In the genomic region with DNA sequence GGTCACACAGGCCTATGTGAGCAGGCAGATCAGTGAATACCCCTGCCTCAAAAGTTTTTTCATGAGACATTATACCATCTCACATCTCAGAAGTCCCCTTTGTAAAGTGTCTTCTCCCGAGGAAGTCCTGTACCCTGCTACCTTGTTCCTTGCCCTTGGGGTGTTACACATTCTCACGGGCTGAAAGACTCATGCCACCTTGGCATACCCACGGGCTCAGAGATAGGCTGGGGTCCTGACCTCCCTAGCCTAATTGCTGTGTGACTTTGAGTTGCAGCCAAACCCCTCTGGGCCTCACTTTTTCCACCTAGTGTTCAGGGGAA, we compare ENCODE assay signal across 8 mouse cellular contexts. TPM values are rescaled to one million over a fixed set of nuclear protein-coding genes. Genes with fewer than 3 reads are reported as not detected.
DNase-seq lines count a peak whose midpoint lies in the region; ATAC-seq and TF ChIP-seq lines count a peak whose summit lies in the region.

No protein-coding gene starts in this region.

- no peaks in the 10 kb centered on the region for H3K4me1 ChIP-seq in lung, embryonic 14.5 days (ENCODE audit: insufficient read depth)
- peaks cover 3% of the 10 kb centered on the region for H3K4me1 ChIP-seq in embryonic fibroblast, embryonic 13.5 days (ENCODE audit: control insufficient read depth, insufficient read depth, low read length)
- peaks cover 35% of the 10 kb centered on the region for H3K4me1 ChIP-seq in limb, embryonic 10.5 days
- 0 out of 2 replicates have a peak, but pooled peaks cover 3% of the 10 kb centered on the region for H3K4me1 ChIP-seq in neural tube, embryonic 14.5 days (ENCODE audit: control insufficient read depth, insufficient read depth, low read length)

- H3K4me3 ChIP-seq in lung, embryonic 14.5 days (ENCODE audit: low read depth, low read length), result peak overlapping the region; percentile 66
- H3K4me3 ChIP-seq in embryonic fibroblast, embryonic 13.5 days (ENCODE audit: insufficient read depth, low read length), result peak overlapping the region; percentile 23
- H3K4me3 ChIP-seq in limb, embryonic 10.5 days, result peak overlapping the region; percentile 85
- peak overlapping the region; percentile 62 for H3K4me3 ChIP-seq in neural tube, embryonic 14.5 days (ENCODE audit: low read depth, low read length)

- H3K9ac ChIP-seq in lung, embryonic 14.5 days, result peak overlapping the region; percentile 80
- H3K9ac ChIP-seq in neural tube, embryonic 14.5 days (replicated peaks; ENCODE audit: low read depth, low read length), result peak overlapping the region; percentile 86

- H3K4me2 ChIP-seq in lung, embryonic 14.5 days, result peak overlapping the region; percentile 88
- H3K4me2 ChIP-seq in neural tube, embryonic 14.5 days (ENCODE audit: low read depth, low read length), result peak overlapping the region; percentile 87

- no peak for DNase-seq in lung, embryonic 14.5 days
- no peak for DNase-seq in lung, adult 18-20 months
- DNase-seq in limb, embryonic 10.5 days (ENCODE audit: low spot score), result no peak
- no peak for DNase-seq in urinary bladder, postnatal 25 days (ENCODE audit: low spot score)
- DNase-seq in left cerebral cortex, postnatal 36 days (ENCODE audit: low spot score in 2 of 2), result no peak

- ATAC-seq in lung, embryonic 14.5 days (ENCODE audit: insufficient read depth), result peak; percentile 4; the same call in 1 of the 2 replicates
- ATAC-seq in neural tube, embryonic 14.5 days (ENCODE audit: low read depth), result no peak
- ATAC-seq in granulocyte monocyte progenitor cell, adult 5-6 weeks (replicated peaks; ENCODE audit: poor library complexity, severe bottlenecking), result no peak

- no peaks in the 10 kb centered on the region for H3K36me3 ChIP-seq in lung, embryonic 14.5 days (ENCODE audit: insufficient read depth)
- no peaks in the 10 kb centered on the region for H3K36me3 ChIP-seq in limb, embryonic 10.5 days
- H3K36me3 ChIP-seq in neural tube, embryonic 14.5 days (ENCODE audit: control insufficient read depth, insufficient read depth, low read length), result no peaks in the 10 kb centered on the region

- intact Hi-C loops in left cerebral cortex, postnatal 36 days (cut with DNase I), result no loop called here

- H3K9me3 ChIP-seq in lung, embryonic 14.5 days (ENCODE audit: low read depth, low read length), result no peaks in the 10 kb centered on the region
- no peaks in the 10 kb centered on the region for H3K9me3 ChIP-seq in limb, embryonic 10.5 days (replicated peaks)
- no peaks in the 10 kb centered on the region for H3K9me3 ChIP-seq in neural tube, embryonic 14.5 days (ENCODE audit: control insufficient read depth, low read length)

- TF ChIP-seq CTCF in lung, embryonic 14.5 days (IDR thresholded peaks at IDR 0.05; ENCODE audit: low read depth), result no peak
- no peak for TF ChIP-seq CTCF in embryonic fibroblast, embryonic 13.5 days (IDR thresholded peaks at IDR 0.05; ENCODE audit: borderline replicate concordance, insufficient read depth, low read length)

- H3K27me3 ChIP-seq in lung, embryonic 14.5 days (ENCODE audit: insufficient read depth, low read length), result no peaks in the 10 kb centered on the region
- H3K27me3 ChIP-seq in limb, embryonic 10.5 days (ENCODE audit: low read depth, poor library complexity, severe bottlenecking), result peaks cover 8% of the 10 kb centered on the region
- no peaks in the 10 kb centered on the region for H3K27me3 ChIP-seq in neural tube, embryonic 14.5 days (ENCODE audit: control insufficient read depth, insufficient read depth, low read length)

- 25% methylated on average over 3 of the region's 3 CpGs for WGBS in lung, embryonic 14.5 days
- WGBS in limb, embryonic 10.5 days, result 36% methylated on average over 3 of the region's 3 CpGs
- WGBS in neural tube, embryonic 14.5 days, result 35% methylated on average over 3 of the region's 3 CpGs

- no peak overlapping the region for H3K27ac ChIP-seq in lung, embryonic 14.5 days (ENCODE audit: low read depth)
- no peak overlapping the region for H3K27ac ChIP-seq in embryonic fibroblast, embryonic 13.5 days (ENCODE audit: insufficient read depth, low read length)
- H3K27ac ChIP-seq in limb, embryonic 10.5 days, result peak overlapping the region; percentile 95
- 0 out of 2 replicates have a peak overlapping the region, but pooled peaks have one; percentile 34 for H3K27ac ChIP-seq in neural tube, embryonic 14.5 days (ENCODE audit: low read depth, low read length)

- no peak for TF ChIP-seq POLR2A in embryonic fibroblast, embryonic 13.5 days (IDR thresholded peaks at IDR 0.05; ENCODE audit: low read depth, low read length)

RNA-seq across cellular contexts. Expression of gene Nr4a1, which starts 0.5 kb away (rescaled TPM):
- polyA plus RNA-seq in lung, embryonic 14.5 days (2014; fragmentation: Nextera tagmentation; extraction: Ambion mirVana), result 8.8 TPM in 2 replicates
- polyA plus RNA-seq in embryonic fibroblast, embryonic 13.5 days (2011; ENCODE audit: insufficient read length, low read depth, missing spikeins), result 60.9 and 68.2 TPM in 2 replicates
- polyA plus RNA-seq in limb, embryonic 10.5 days (2016; fragmentation: Nextera tagmentation; extraction: Ambion mirVana), result 4.1 and 7.1 TPM in 2 replicates
- 4.8 and 5.3 TPM in 2 replicates for polyA plus RNA-seq in neural tube, embryonic 14.5 days (2014; fragmentation: Nextera tagmentation; extraction: Ambion mirVana)
- total RNA-seq in left cerebral cortex, postnatal 36 days (2021), result 100 to 1,000 TPM in 1 of 2 experiments, 10 to 100 TPM in 1; 60.5 to 156 TPM
- 1.4 and 4.0 TPM in 2 replicates for total RNA-seq in granulocyte monocyte progenitor cell, adult 5-6 weeks (2014; fragmentation: Nextera tagmentation)
- 2.4 and 4.1 TPM in 2 replicates for total RNA-seq in granulocyte monocyte progenitor cell, adult 5-6 weeks (2017)

RNA-seq across cellular contexts. Expression of gene Grasp, which starts 29.5 kb away (rescaled TPM):
- polyA plus RNA-seq in lung, embryonic 14.5 days (2014; fragmentation: Nextera tagmentation; extraction: Ambion mirVana), result 7.8 and 10.4 TPM in 2 replicates
- 9.0 and 9.3 TPM in 2 replicates for polyA plus RNA-seq in embryonic fibroblast, embryonic 13.5 days (2011; ENCODE audit: insufficient read length, low read depth, missing spikeins)
- polyA plus RNA-seq in limb, embryonic 10.5 days (2016; fragmentation: Nextera tagmentation; extraction: Ambion mirVana), result 5.4 and 6.9 TPM in 2 replicates
- 1.0 and 2.4 TPM in 2 replicates for polyA plus RNA-seq in neural tube, embryonic 14.5 days (2014; fragmentation: Nextera tagmentation; extraction: Ambion mirVana)
- total RNA-seq in left cerebral cortex, postnatal 36 days (2021), result 10 to 100 TPM; 76.3 to 89.5 TPM
- 3.2 and 4.1 TPM in 2 replicates for total RNA-seq in granulocyte monocyte progenitor cell, adult 5-6 weeks (2014; fragmentation: Nextera tagmentation)
- total RNA-seq in granulocyte monocyte progenitor cell, adult 5-6 weeks (2017), result 0.26 and 1.0 TPM in 2 replicates

RNA-seq across cellular contexts. Expression of gene Atg101, which starts 30.5 kb away (rescaled TPM):
- polyA plus RNA-seq in lung, embryonic 14.5 days (2014; fragmentation: Nextera tagmentation; extraction: Ambion mirVana), result 59.1 and 64.7 TPM in 2 replicates
- 20.4 and 21.3 TPM in 2 replicates for polyA plus RNA-seq in embryonic fibroblast, embryonic 13.5 days (2011; ENCODE audit: insufficient read length, low read depth, missing spikeins)
- 92.3 and 97.5 TPM in 2 replicates for polyA plus RNA-seq in limb, embryonic 10.5 days (2016; fragmentation: Nextera tagmentation; extraction: Ambion mirVana)
- polyA plus RNA-seq in neural tube, embryonic 14.5 days (2014; fragmentation: Nextera tagmentation; extraction: Ambion mirVana), result 69.4 and 75.7 TPM in 2 replicates
- 10 to 100 TPM; 43.5 to 45.5 TPM for total RNA-seq in left cerebral cortex, postnatal 36 days (2021)
- total RNA-seq in granulocyte monocyte progenitor cell, adult 5-6 weeks (2014; fragmentation: Nextera tagmentation), result 35.3 and 36.0 TPM in 2 replicates
- total RNA-seq in granulocyte monocyte progenitor cell, adult 5-6 weeks (2017), result 51.9 and 60.6 TPM in 2 replicates

RNA-seq across cellular contexts. Expression of gene 6030408B16Rik, which starts 39.5 kb away (rescaled TPM):
- polyA plus RNA-seq in lung, embryonic 14.5 days (2014; fragmentation: Nextera tagmentation; extraction: Ambion mirVana), result 41.0 and 41.4 TPM in 2 replicates
- polyA plus RNA-seq in embryonic fibroblast, embryonic 13.5 days (2011; ENCODE audit: insufficient read length, low read depth, missing spikeins), result not detected in 2 replicates
- 1.8 and 4.1 TPM in 2 replicates for polyA plus RNA-seq in limb, embryonic 10.5 days (2016; fragmentation: Nextera tagmentation; extraction: Ambion mirVana)
- 0.22 and 0.64 TPM in 2 replicates for polyA plus RNA-seq in neural tube, embryonic 14.5 days (2014; fragmentation: Nextera tagmentation; extraction: Ambion mirVana)
- under 1 TPM; 0.27 to 0.37 TPM for total RNA-seq in left cerebral cortex, postnatal 36 days (2021)
- total RNA-seq in granulocyte monocyte progenitor cell, adult 5-6 weeks (2014; fragmentation: Nextera tagmentation), result 0.60 TPM in 1 of 2 replicates, not detected in the other
- total RNA-seq in granulocyte monocyte progenitor cell, adult 5-6 weeks (2017), result 0.86 TPM in 1 of 2 replicates, not detected in the other

Comparison
In these comparisons a context has a peak if more than half of its experiments do, and no peak if none do; other contexts are left out.
1. H3K27ac ChIP-seq: peak in limb, embryonic 10.5 days (single experiment) and neural tube, embryonic 14.5 days (single experiment); none in lung, embryonic 14.5 days (single experiment) and embryonic fibroblast, embryonic 13.5 days (single experiment).
2. H3K4me3 ChIP-seq: peak in every context shown above with its lines; median percentile 85 in limb, embryonic 10.5 days; 66 in lung, embryonic 14.5 days; 62 in neural tube, embryonic 14.5 days; 23 in embryonic fibroblast, embryonic 13.5 days.